Mouse (Mus musculus): ENCODE results near the gene Rorb.

Rorb gene

DNA sequence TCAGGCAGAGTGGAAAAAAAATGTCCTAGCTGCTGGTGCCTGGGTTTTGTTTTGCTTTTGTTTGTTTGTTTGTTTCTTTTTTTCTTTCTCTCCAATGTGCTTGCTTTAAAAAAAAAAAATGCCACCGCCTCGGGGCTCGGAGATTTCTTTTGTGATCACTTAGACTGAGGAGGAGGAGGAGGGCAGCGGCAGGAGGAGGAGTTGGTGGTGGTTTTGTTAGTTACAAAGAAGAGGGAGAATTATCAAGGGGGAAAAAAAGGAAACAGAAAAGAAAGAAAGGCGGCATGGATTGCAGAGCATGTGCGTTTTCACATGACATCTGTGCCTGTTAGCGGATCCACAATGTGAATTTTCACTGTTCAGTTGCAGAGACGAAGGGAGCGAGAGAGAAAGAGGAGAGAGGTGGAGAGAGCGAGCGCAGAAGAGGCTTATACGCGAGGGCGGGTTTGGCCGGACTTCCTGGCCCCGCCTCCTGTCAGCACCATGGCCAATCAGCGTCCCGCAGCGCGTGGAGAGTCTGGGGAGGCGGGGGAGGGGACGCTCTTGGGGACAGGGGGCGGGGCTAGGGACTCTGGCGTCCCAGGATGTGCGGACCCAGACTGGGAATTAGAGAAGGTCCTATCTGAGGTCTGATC is at the start of gene Rorb:
Gene Rorb (minus strand): TSS at position 404 of the 635 bp plus-strand sequence.
- peak; percentile 57 for DNase-seq (ENCODE audit: low read depth, low spot score)

DNA sequence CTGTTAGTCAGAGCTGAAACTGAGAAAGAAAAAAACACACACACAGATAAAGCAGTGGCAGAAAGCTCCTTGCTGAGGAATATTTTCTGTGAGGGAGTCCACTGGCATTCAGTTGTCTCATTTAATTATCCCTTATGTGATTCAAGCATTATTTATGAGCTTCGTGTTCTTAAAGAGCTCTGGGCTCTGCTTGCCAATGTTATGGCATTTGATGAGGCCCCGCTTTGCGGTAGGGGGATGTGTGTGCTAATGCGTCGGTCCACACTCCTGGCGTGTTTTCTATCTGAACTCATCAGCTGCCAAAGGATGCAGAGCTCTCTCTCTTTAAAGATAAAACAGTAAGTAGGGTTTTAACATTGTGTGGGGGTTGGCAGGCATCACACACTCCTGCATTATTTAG is 37.9 kb upstream of the Rorb start:
- no peak for DNase-seq (ENCODE audit: low read depth, low spot score)

GRCm38 (mm10) chr19:19144447-19144846 is 33.5 kb upstream of the Rorb start:
- DNase-seq (ENCODE audit: low read depth, low spot score) = no peak

DNA sequence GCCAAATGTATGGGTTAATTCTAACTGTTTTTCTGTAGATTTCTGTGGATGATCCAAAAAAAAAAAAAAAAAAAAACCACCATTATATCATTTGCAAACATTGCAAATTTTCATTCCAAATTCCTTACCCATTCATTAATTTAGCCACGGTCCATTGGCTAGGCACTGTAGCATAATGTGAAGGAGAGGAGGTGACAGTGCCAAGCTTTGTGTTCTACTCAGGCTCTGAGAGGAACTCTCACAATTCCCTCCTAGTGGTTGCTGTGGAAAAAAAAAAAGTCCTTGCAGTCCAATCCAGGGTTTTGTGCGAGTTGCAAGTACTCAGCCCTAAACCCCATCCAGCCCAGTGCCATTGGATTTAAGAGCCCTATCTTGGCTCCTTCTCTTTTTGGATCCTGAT is 25.9 kb upstream of the Rorb start:
- DNase-seq (ENCODE audit: low read depth, low spot score) = no peak

- no peak for DNase-seq (ENCODE audit: low read depth, low spot score)
Observed at GRCm38 (mm10) chr19:19135838-19136237, 24.8 kb upstream of the Rorb start.

GRCm38 (mm10) chr19:19122324-19122723 is 11.3 kb upstream of the Rorb start:
- no peak for DNase-seq (ENCODE audit: low read depth, low spot score)

DNA sequence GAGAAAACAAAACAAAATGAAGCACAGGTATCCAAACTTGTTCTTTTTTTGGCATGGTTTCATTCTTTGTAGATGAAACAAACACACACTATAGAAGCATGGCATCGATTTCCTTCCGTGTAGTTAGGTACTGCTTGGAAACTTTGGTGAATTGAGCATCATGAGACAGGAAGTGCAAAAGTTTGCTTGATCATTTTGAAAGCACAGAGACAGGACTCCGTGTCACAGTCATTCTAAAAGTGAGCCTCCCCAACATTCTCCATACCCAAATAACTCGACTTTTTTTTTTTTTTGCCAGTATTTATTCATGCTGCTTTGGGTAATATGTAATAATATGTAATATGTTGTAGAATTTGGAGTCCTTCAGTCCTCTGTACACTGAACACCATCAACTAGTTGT is 1.2 kb upstream of the Rorb start:
- peak; percentile 4 for DNase-seq (ENCODE audit: low read depth, low spot score)

GRCm38 (mm10) chr19:19111428-19112170 is 603 bp upstream of the Rorb start:
- no peak for DNase-seq (ENCODE audit: low read depth, low spot score)

DNA sequence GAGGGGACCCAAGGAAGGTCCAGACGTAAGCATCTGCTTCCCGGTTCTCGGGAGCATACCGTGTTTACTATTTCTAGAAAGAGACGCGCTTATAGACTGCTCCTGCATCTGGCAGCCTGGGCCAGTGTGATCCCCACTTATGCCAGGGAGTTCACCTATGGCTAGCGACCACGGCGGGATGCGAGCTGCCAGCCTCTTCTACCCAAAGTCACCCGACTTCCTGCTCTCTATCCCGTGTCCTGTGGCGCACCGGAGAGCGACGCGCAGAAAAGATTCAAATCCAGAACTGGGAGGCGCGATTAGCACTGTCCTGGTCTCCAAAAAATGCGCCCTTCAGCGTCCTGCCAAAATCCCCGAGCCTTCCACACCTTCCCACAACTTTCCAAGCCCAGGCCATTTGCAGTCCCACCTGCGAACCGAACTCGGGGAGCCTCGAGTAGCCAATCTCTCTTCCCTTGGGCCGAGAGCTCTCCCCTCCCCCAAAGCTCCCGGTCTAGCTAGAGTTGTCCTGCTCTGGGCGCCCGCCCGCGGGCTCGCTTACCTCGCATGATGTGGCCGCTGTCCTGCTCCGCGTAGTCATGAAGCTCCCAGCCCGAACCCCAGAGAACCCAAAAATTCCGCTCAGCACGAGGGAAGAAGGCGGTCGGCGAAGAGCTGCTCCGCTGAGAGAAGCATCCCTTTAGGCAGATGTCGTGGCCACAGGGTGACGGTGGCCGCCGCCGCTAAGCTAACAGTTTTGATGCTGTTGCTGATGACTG is 806 bp downstream of the Rorb start:
- DNase-seq (ENCODE audit: low read depth, low spot score) = peak; percentile 3

DNA sequence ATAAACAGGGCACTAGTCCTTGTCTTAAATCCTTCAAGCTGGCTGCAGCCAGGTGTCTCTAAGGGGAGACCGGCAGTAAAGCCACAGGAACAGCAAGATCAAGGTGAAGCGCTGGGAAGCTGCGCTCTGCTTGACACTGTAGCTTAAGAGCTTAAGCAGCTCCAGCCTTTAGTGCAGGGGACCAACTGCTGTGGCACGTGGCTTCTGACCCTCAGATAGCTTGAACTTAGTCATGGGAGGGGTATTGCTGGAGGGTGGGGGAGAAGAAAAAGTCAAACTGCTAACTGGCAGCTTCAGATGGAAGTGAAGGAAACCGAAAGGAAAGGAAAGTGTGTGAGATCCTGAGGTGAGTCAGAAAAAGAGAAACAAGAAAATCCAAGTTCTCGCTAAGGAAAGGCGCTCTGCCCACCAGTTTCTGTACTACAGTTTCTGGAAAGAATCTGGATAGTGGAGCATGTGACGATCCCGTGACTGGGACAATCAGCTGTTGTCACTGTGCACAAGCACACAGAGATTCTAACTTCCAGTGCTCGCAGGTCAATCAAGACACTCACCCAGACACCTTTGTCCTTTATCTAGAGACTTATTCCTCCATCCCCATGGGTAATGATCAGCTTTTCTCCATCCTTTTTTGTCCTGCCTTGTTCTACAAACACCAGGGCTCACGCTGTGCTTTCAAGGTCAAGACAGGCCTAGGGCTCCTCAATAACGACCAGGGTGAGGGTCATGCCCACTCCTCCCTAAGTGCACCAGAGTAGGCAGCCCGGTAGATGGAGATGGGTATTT is 2.2 kb downstream of the Rorb start:
- no peak for DNase-seq (ENCODE audit: low read depth, low spot score)

DNA sequence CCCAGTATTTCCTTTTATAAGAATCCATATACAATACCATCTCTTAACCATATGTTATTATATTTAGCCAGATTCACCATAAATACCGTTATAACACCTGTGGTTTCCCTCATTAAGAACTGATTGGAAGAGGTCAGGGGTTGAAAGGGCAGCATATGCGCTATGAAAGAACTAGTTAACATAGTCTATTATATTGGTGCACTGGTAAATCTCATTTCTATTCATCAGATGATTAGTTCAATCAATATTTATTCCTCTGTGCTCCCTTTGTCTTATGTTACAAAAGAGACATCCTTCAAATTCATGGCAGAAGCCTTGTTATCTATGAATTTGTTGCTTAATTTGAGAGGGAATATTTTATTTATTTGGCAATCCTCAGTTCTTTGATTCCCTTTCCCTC is 6.4 kb downstream of the Rorb start:
- DNase-seq (ENCODE audit: low read depth, low spot score) = no peak

DNA sequence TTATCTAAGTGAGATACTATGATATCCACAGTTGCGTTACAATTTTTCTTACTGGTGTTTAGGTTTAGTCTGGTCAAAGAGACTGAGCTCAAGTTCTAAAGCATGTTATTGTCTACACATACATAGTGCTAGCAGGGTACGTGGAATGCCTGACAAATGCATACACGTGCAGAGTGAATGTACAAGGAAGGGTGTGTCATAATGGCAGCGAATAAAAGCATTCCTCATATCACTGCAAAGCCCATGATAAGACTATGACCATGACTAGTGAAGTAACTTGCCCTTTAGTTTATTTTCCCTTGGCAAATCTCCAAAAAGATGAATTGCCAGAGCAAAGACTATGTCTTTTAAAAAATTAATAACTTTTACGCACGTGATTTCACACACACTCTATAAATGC is 13.8 kb downstream of the Rorb start:
- no peak for DNase-seq (ENCODE audit: low read depth, low spot score)

GRCm38 (mm10) chr19:19089427-19089826 is 21.6 kb downstream of the Rorb start:
- no peak for DNase-seq (ENCODE audit: low read depth, low spot score)

GRCm38 (mm10) chr19:19077880-19078279 is 33.1 kb downstream of the Rorb start:
- no peak for DNase-seq (ENCODE audit: low read depth, low spot score)

- no peak for DNase-seq (ENCODE audit: low read depth, low spot score)
Observed at GRCm38 (mm10) chr19:19074756-19075155, 36.2 kb downstream of the Rorb start.

GRCm38 (mm10) chr19:19058710-19059398 is 52.1 kb downstream of the Rorb start:
- DNase-seq (ENCODE audit: low read depth, low spot score) = no peak

DNA sequence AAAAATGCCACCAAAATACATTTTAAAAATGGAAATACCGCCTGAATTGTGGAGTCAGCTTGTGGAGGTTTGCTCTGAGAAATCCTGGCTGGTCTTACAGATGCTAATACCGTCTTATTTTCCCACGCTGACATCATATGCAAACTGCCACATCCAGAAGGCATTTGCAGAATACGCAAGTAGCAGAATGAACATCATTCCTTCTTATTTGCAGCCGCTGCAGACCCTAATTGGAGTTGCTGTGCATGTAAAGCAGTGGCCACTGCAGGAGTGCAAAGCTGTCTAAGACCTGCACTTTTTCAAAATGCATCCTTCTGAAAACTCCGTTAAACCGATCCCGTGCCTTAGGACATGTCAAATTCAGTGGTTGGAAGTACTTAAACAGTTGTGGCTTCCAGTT is 52.8 kb downstream of the Rorb start:
- no peak for DNase-seq (ENCODE audit: low read depth, low spot score)

DNA sequence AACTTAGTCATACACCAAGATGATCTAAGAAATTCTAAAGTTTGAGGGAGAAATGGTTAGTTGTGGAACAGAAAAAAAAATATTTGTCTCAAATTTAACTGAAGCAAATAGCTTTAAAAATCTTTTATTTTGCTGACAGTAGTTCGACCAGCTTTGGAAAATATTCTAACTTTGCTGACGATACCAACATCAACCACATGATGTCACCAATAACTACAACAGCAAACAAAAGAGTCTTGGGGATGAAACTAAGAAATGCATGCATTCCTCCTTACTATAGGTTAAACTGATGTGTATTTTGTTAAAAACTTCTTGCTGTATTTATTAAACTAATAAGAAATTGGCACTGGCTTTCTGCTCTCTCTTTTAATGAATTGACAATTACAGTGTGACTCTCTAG is 67.9 kb downstream of the Rorb start:
- no peak for DNase-seq (ENCODE audit: low read depth, low spot score)

- DNase-seq (ENCODE audit: low read depth, low spot score) = no peak
Observed at GRCm38 (mm10) chr19:19040800-19041199, 70.2 kb downstream of the Rorb start.

GRCm38 (mm10) chr19:19034482-19035315 is 76.3 kb downstream of the Rorb start:
- no peak for DNase-seq (ENCODE audit: low read depth, low spot score)

All from CD4-positive helper T cell, adult 2 months (primary cell).